Mouse (Mus musculus) brown adipose tissue, adult 24 weeks (tissue): ENCODE results near the gene C530008M17Rik. TPM values are rescaled to one million over a fixed set of nuclear protein-coding genes. Genes with fewer than 3 reads are reported as not detected.

ENCODE experiments used
- H3K27ac ChIP-seq: fragments of 200-500 bp; replicated peaks from 2 replicates; pipeline ENCODE4 v1.5.1; 2012; ENCODE audit warnings: low read depth, mild to moderate bottlenecking, low read length
- H3K4me1 ChIP-seq: fragments of 200-500 bp; 2 replicates; pipeline ENCODE4 v1.6.1; 2012; ENCODE audit warnings: low read length, mixed read lengths; ENCODE audit not compliant: control insufficient read depth, insufficient read depth, insufficient read length
- H3K4me3 ChIP-seq: fragments of 200-500 bp; 2 replicates; pipeline ENCODE4 v1.5.1; 2012; ENCODE audit warnings: low read depth, mild to moderate bottlenecking, low read length, moderate library complexity; ENCODE audit not compliant: insufficient read depth
- polyA plus RNA-seq: library from polyadenylated mRNA; stranded (reverse); fragments of >200 nt; gene quantifications from 2 replicates; pipeline ENCODE4 v1.2.4, GENCODE M21; 2012; ENCODE audit not compliant: missing spikeins, insufficient read depth, insufficient read length

C530008M17Rik gene
- polyA plus RNA-seq, 1 experiment, result not detected

DNA sequence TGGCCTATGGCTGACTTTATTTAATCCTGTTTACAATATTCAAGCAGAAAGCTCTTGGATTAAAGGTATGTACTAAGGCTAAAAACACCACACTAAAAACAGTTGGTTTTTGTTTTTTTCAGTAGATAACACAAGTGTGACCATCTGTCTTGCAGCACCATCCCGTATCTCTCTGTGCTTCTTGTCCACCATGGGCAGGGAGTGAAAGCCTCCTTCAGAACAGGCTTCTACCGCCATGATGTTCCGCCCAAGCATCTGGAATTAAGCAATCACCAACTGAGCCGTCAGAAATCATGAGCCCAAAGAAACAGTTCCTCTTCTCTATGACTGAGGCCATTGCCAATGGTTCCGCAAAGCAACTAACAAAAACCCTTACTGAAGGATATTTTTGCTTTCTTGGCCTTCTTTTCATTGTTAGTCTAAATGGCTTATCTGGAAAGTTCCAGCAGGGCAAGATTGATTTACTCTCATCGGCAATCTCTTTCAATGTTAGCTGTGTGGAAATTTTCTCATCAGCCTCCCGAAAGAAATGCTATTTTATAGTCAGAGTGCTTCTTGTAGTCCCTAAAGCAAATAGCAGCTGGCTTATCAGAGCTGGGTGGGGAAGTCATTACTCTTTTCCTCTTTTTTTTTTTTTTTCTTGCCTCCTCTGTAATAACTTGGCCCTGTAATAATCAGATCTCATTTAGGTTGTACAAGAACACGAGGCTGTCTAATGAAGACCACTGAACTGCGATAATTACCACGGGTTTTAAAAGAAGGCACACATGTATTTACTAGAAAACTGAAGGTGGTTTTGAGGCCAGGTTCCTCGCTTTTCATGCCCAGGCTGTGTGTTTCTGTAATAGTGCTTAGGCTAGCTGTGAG lies 49.2 kb downstream of the C530008M17Rik start:
- Histone ChIP-seq H3K4me3 (no peak overlapping the region), H3K4me1 (no peaks in the 10 kb centered on the region), H3K27ac (no peak overlapping the region)

DNA sequence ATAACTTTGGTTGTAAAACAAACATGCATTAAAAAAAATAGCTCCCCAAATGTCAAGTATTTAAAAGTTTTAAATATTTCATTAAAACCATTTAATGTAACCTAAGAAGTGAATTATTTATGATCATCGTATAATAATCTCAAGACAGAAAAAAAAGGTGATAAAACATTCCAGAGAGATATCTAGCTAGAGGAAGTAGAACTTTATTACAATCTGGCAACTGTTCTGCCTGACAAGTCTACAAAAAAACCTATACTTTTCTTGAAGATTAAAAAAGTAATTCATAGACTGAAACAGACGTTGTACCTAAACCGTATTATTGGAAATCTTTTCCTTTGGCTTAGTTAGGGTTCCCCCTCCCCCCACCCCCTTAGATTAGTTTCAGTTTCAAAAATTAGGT lies 50.8 kb downstream of the C530008M17Rik start:
- Histone ChIP-seq H3K27ac (no peak overlapping the region), H3K4me1 (no peaks in the 10 kb centered on the region), H3K4me3 (no peak overlapping the region)

DNA sequence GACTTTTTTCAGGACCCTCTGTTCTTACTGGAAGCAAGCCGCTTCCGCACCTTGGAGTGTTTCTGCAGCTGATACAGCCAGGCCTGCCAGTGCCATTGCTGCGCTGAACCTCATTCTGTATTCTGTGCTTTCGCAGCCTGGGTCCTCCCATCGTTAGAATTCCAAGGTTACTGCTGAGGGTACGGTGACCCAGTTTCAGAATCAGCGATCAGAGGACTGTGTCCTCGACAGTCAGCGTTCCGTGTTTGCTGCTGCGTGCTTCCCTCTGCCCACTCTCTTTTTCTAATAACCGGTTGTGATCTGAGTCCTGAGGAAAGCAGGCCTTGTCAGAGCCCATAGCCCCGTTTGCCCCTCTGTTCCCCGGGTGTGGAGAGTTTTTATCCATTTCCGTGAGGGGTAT lies 51.7 kb downstream of the C530008M17Rik start:
- H3K27ac ChIP-seq, result no peak overlapping the region
- no peaks in the 10 kb centered on the region for H3K4me1 ChIP-seq
- H3K4me3 ChIP-seq, result no peak overlapping the region

DNA sequence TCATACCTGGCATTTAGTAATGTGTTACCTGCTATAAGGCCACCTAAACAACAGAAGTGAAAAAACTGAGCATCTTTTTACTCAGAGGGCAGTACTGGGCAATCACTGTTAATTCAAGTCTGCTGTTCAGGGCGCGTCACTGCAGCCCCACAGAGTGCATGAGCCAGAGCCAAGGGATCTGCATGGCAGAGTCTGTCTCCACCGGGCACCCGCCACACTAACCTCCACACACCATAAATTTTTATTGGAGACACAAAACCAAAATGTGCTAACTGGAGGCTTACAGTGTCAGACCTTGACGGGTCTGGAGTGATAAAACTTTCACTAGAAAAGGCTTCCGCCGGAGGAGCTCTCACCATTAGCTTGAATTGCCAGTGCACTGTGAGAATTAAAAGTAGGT lies 57.4 kb downstream of the C530008M17Rik start:
- Histone ChIP-seq H3K4me3 (no peak overlapping the region), H3K4me1 (no peaks in the 10 kb centered on the region), H3K27ac (no peak overlapping the region)

DNA sequence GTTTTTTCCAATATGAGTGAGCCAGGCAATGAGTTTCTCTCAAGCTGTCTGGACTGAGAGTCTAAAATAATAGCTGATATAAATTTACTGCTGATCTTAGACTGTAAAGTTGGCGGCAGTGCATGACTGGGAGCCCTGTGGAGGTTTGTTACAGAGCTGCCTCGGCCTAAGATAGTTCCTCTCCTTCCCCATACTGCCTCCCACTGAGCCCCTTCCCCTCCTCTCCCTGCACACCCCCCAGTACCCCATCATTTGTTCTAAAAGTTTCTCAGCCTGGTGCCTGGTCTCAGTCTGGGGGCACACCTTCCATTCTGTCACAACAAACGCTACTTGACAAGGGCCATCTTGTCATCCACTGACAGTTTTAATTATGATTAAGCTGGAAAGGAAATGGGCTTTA lies 63.6 kb downstream of the C530008M17Rik start:
- Histone ChIP-seq H3K27ac (no peak overlapping the region), H3K4me1 (no peaks in the 10 kb centered on the region), H3K4me3 (no peak overlapping the region)

DNA sequence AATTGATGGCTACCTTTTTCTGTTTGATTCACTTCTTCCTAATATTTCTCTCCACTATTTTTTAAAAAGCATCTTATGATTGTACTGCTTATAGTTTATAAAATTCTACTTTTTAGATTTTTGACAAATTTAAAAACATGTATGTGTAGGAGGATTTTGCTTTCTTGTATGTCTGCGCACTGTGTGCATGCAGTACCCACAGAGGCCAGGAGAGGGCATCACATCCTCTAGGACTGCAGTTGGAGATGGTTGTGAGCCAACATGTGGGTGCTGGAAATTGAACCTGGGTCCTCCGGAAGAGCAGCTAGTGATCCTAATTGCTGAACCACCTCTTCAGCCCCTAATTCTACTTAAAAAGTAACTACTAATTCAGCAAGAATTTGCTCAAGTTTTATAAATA lies 68.6 kb downstream of the C530008M17Rik start:
- Histone ChIP-seq H3K4me3 (no peak overlapping the region), H3K27ac (no peak overlapping the region), H3K4me1 (no peaks in the 10 kb centered on the region)

DNA sequence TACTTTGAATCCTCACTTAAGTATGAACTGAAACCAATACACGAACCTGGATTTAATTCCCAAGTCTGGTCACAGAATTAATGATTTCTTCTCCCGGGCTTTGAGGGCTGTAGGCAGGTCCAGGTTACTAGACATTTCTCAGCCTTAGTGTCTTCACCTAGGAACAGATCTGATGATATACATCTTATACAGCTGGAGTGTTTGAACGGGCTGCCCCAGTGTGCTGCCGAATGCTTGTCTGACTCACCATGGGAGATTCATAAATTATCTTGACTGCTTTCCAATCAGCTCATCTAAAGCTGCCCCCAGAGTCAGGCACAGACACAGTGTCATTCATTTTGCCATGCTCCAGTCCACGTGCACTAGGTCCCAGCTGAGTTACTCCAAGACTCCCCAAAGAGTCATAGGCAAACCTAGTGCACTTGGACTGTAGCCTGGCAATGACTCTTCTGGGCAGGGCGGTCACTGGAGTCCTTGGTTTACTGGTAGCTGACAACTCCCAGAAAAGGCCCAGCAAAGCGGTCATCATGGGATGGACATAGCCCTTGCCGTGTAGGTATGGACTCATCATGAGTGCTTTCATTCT lies 70.3 kb downstream of the C530008M17Rik start:
- H3K27ac ChIP-seq, result no peak overlapping the region
- no peaks in the 10 kb centered on the region for H3K4me1 ChIP-seq
- H3K4me3 ChIP-seq, result no peak overlapping the region

DNA sequence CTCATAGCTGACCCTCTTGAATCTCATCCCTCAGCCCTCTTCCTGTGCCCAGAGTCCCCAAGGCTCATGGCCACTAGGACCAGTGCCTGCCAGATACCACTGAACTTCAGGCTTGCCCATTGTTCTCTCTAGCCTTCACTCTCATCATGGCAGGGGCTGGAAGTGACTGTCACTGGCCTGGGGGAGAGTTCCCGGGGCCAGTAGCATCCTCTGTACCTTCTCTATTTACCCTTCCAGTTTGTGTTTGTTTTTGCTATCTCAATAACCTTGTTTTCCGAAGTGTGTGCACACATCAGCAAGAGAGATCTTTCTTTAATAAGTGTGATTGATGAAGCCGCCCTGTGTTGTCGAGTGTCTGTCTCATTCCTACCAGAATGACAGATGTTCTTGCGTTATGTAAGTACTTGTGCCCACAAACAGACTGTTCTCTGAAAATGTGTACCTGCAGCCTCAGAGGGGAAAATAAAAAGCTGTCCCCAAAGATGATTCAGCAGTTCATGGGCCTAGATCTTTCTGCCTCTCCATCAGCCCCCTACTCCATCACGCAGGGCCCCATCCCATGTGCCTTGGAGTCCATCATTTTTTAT lies 76.8 kb downstream of the C530008M17Rik start:
- no peak overlapping the region for H3K4me3 ChIP-seq
- no peaks in the 10 kb centered on the region for H3K4me1 ChIP-seq
- H3K27ac ChIP-seq, result no peak overlapping the region

DNA sequence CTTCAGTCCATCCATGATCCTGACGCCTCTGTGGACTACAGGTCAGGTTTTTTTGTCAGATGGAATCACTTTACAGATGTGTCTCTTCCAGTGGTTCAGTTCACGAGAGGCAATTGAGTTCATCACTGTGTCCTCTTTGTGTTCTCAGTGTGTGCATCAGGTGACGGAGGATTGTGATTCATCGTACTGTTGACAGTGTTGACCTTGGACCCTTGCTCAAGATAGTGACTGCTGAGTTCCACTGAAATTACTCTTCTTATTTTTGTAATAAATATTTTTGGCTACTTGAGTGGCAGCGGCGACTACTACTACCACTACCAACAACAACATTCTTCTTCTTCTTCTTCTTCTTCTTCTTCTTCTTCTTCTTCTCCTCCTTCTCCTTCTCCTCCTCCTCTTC lies 85.2 kb downstream of the C530008M17Rik start:
- Histone ChIP-seq H3K4me3 (no peak overlapping the region), H3K4me1 (no peaks in the 10 kb centered on the region)

DNA sequence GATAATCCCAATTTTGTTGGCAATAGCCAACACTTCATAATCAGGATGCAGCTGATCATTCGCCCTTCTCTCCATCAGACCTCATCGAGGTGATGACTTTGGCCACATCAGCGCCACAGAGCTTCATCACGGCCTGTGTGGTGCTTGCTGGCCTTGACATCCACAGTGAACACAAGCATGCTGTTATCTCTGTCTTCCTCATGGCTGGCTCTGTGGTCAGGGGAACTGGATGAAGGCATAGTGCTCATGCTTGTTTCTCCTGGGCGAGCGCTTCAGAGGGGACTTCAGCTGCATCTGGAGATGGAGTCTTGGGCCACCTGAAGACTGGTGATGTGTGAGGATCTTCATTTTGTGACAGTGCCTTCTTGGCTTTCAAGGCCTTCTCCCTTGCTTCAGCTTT lies 85.8 kb downstream of the C530008M17Rik start:
- Histone ChIP-seq H3K27ac (no peak overlapping the region), H3K4me1 (no peaks in the 10 kb centered on the region), H3K4me3 (no peak overlapping the region)

More for the DNA sequence above, 85.2 kb downstream of the C530008M17Rik start:
- no peak overlapping the region for H3K27ac ChIP-seq

DNA sequence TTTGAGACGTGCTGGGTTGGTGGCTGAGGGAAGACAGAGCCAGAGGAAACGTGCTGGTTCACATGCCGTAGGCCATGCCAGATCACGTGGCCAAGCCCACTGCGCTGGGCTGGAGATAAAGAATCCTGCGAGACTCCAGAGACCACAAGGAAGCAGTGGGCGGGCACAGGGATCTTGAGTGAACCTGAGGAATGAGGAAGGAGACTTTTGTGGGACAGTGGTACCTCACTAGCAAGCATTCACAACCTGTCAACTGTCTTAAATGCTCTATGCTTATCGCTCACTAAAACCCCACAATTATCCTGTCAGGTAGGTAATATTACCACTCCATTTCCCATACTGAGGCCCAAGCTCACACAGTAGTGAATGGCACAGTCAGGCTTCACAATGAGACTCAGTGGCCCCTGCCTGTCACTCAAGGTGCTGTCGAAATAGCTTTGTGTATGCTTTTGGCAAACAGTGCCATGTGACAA lies 88.5 kb downstream of the C530008M17Rik start:
- no peak overlapping the region for H3K4me3 ChIP-seq
- H3K27ac ChIP-seq, result no peak overlapping the region
- H3K4me1 ChIP-seq, result no peaks in the 10 kb centered on the region

DNA sequence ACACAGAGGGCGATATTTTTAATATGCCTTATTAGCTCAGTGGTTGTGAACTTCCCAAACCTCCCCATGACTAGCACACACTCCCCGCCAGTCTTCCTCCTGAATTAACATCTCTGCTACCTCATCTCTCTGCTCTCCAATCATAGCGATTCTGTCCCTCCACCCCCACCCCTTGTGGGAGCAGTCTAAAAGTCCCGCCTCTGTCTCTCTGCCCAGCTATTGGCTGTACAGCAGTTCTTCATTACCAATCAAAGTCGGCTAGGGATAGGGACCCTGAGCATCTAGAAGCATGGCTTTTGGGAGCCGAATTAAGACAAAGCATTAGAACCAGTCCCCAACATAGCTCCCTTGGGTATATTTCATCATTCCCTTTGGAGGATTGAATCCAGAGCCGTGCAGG lies 91.5 kb downstream of the C530008M17Rik start:
- Histone ChIP-seq H3K4me3 (no peak overlapping the region), H3K27ac (no peak overlapping the region), H3K4me1 (no peaks in the 10 kb centered on the region)

DNA sequence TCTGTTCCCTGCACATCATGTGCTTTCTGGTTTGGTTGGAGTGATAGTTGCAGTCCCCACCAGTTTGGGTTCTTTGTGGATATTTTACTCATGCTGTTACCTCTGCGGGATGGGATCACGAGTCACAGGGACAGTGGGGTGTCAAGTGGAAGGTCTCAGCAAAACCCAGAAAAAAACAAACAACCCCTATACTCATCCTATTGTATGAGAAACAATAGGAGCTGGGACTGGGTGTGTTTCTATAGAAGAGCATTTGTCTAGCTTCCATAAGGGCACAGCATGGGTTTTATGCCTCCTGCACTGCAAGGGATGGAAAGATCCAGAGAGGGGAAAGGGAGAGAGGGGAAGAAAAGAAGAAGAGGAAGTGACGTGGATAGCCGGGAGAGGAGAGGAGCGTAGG lies 96.0 kb downstream of the C530008M17Rik start:
- Histone ChIP-seq H3K4me1 (no peaks in the 10 kb centered on the region), H3K27ac (no peak overlapping the region), H3K4me3 (no peak overlapping the region)

DNA sequence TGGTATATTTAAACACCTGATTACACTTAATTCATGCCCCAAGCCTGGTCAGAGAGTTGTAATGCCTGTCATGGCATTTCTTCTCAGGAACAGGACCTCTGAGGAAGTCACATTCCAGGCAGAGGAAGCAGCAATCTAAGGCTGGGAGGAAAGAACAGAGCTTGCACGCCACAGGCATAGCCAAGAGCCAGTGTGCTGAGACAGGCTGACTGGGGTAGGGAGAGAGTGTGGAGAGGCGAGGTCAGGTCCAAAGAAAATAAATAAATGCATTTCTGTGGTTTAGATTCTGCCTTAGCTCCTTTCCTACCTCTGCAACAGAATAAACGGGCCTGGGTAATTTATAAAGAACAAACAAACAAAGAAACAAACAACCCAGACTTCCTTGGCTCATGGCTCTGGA lies 104.0 kb downstream of the C530008M17Rik start:
- Histone ChIP-seq H3K27ac (no peak overlapping the region), H3K4me3 (no peak overlapping the region), H3K4me1 (no peaks in the 10 kb centered on the region)

DNA sequence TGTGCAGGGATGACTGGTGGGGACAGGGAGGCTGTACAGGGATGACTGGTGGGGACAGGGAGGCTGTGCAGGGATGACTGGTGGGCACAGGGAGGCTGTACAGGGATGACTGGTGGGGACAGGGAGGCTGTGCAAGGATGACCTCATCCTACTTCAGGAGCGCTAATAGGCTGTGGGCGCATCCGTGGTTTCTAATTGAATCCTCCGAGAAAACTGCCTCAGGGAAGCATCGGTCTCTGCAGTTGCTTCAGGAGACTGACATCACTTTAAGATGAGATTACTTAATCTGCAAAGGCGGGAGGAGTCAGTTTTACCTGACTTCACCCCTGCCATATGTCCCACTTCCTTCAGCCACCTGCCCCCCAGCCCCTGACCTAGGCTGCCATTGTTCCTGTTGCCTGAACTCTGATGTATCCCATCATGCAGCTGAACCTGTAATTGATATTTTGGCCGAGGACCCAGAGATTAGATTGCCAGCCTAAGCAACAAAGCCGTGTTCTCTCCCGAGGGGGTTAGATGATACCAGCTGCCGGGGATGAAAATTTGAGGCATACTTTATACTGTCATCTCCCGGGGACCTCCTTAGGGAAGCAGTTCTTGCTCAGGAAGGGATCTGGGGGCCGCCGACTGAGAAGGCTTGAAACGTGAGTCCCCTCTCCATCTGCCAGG lies 105.9 kb downstream of the C530008M17Rik start:
- no peak overlapping the region for H3K4me3 ChIP-seq
- H3K4me1 ChIP-seq, result no peaks in the 10 kb centered on the region
- H3K27ac ChIP-seq, result no peak overlapping the region
